Mouse (Mus musculus): ENCODE data around the gene Madd. TPM values are rescaled to one million over a fixed set of nuclear protein-coding genes. Genes with fewer than 3 reads are reported as not detected.

Madd gene
- polyA plus RNA-seq, 1 experiment from 2014 or later = 16.2 TPM

DNA sequence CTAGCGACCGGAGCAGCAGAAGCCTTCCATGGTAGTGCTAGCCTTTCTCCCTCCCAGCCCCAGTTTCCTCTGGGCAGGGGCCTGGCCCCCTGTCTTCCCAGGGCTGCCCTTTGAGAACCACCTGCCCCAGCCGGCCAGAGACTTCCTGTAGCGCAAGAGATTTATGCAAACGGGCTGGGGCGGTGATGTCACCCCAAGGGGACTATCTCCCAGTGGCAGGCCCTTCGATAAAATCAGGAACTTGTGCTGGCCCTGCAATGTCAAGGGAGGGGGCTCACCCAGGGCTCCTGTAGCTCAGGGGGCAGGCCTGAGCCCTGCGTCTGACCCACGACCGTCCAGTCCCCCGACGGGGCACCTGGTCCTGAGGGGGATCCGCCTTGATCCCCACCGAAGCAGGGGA is 87.1 kb downstream of the Madd start:
- H3K9me3 ChIP-seq = no peaks in the 10 kb centered on the region
- 68% methylated on average over 14 of the region's 14 CpGs for WGBS
- H3K36me3 ChIP-seq = no peaks in the 10 kb centered on the region
- no peak overlapping the region for H3K4me2 ChIP-seq
- H3K4me1 ChIP-seq (replicated peaks) = no peaks in the 10 kb centered on the region
- H3K9ac ChIP-seq (replicated peaks) = no peak overlapping the region
- H3K27me3 ChIP-seq = no peaks in the 10 kb centered on the region; the same call in 1 of the 2 replicates
- H3K27ac ChIP-seq = no peak overlapping the region
- ATAC-seq (ENCODE audit: insufficient number of reproducible peaks, insufficient read depth, low FRiP score, low TSS enrichment, low read depth) = no peak
- H3K4me3 ChIP-seq (replicated peaks) = no peak overlapping the region

DNA sequence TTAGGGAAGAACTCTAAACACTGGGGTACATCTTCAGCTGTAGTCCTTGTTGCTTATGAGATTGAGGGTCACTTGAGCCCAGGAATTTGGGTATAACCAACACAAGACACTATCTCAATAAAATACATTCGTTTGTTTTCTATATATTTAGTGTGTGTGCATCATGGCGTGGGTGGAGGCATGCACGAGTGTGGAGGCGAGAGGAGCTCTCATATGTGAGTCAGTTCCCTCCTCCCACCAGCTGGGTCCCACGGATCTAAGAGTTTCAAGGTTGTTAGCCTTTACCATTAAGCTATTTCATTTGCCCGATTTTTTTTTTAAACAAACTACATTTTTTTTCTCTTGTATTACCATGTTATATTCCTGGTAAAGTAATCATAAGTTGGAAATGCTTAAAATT is 92.8 kb downstream of the Madd start:
- H3K4me1 ChIP-seq (replicated peaks) = no peaks in the 10 kb centered on the region
- H3K36me3 ChIP-seq = no peaks in the 10 kb centered on the region
- H3K27ac ChIP-seq = no peak overlapping the region
- ATAC-seq (ENCODE audit: insufficient number of reproducible peaks, insufficient read depth, low FRiP score, low TSS enrichment, low read depth) = no peak
- H3K27me3 ChIP-seq = no peaks in the 10 kb centered on the region
- H3K9me3 ChIP-seq = no peaks in the 10 kb centered on the region
- H3K4me2 ChIP-seq = no peak overlapping the region
- no peak overlapping the region for H3K4me3 ChIP-seq (replicated peaks)
- H3K9ac ChIP-seq (replicated peaks) = no peak overlapping the region
- 76% methylated on average over 6 of the region's 6 CpGs for WGBS

DNA sequence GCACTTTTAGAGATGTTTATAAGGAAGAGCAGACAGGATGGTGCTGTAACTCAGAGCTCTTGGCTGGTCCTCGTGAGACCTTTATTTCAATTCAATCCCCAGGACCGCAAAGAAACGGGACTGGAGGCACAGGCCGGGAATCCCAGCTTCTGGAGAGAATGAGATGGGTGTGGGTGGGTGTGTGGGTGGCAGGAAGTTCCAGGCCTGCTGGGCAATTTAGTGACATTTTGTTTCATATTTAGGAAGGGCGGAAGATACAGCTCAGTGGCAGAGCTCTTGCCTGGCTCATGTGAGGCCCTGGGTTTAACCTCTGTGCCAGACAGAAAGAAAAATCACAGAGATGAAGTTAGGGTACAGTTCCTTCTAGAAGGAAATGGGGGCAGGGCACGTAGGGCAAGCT is 93.4 kb downstream of the Madd start:
- Histone ChIP-seq H3K27me3 (no peaks in the 10 kb centered on the region), H3K9me3 (no peaks in the 10 kb centered on the region), H3K4me2 (no peak overlapping the region), H3K9ac (replicated peaks) (no peak overlapping the region), H3K4me1 (replicated peaks) (no peaks in the 10 kb centered on the region), H3K36me3 (no peaks in the 10 kb centered on the region), H3K4me3 (replicated peaks) (no peak overlapping the region), H3K27ac (no peak overlapping the region)
- WGBS = 72% methylated on average over 6 of the region's 6 CpGs
- ATAC-seq (ENCODE audit: insufficient number of reproducible peaks, insufficient read depth, low FRiP score, low TSS enrichment, low read depth) = no peak

- no peak for ATAC-seq (ENCODE audit: insufficient number of reproducible peaks, insufficient read depth, low FRiP score, low TSS enrichment, low read depth)
- 76% methylated on average over 9 of the region's 9 CpGs for WGBS
Observed at GRCm38 (mm10) chr2:91088987-91089386, 94.7 kb downstream of the Madd start.

DNA sequence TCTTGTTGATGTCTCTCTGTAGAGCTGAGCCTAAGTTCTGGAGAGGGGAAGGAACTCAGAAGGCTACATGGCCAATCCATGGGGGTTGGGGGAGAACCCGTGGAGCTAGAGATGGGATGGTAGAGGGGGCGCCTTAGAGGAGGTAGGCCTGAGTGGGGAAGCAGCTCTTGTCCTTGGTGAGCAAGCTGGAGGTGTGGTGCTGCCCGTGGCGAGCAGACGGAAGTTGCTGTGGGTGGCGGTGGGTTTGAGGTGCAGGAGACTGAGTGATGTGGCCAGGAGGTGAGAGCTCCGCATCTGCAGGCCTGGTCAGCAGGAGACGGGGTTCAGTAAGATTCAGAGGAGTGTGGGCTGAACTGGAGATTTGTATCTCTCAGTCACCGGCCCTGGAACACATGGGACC is 96.2 kb downstream of the Madd start:
- no peaks in the 10 kb centered on the region for H3K27me3 ChIP-seq
- H3K9me3 ChIP-seq = no peaks in the 10 kb centered on the region
- 0 out of 2 replicates have a peak, but pooled peaks cover 3% of the 10 kb centered on the region for H3K4me1 ChIP-seq (replicated peaks)
- no peak overlapping the region for H3K4me3 ChIP-seq (replicated peaks)
- no peaks in the 10 kb centered on the region for H3K36me3 ChIP-seq
- no peak overlapping the region for H3K4me2 ChIP-seq
- H3K27ac ChIP-seq = no peak overlapping the region
- no peak for ATAC-seq (ENCODE audit: insufficient number of reproducible peaks, insufficient read depth, low FRiP score, low TSS enrichment, low read depth)
- H3K9ac ChIP-seq (replicated peaks) = no peak overlapping the region
- WGBS = 87% methylated on average over 9 of the region's 9 CpGs

More at GRCm38 (mm10) chr2:91088987-91089386, 94.7 kb downstream of the Madd start:
- no peak overlapping the region for H3K4me2 ChIP-seq
- no peak overlapping the region for H3K9ac ChIP-seq (replicated peaks)
- H3K4me1 ChIP-seq (replicated peaks) = no peaks in the 10 kb centered on the region
- no peak overlapping the region for H3K4me3 ChIP-seq (replicated peaks)
- no peaks in the 10 kb centered on the region for H3K9me3 ChIP-seq
- no peak overlapping the region for H3K27ac ChIP-seq
- no peaks in the 10 kb centered on the region for H3K36me3 ChIP-seq
- no peaks in the 10 kb centered on the region for H3K27me3 ChIP-seq

Other genes starting within 250 kb of the Madd start
- 113 and 125 TPM in 2 replicates for gene Celf1, start 243.5 kb downstream of the Madd start, polyA plus RNA-seq (2016; fragmentation: Nextera tagmentation; extraction: Ambion mirVana)
- 8.5 and 8.7 TPM in 2 replicates for gene Rapsn, start 148.2 kb downstream of the Madd start, polyA plus RNA-seq (2016; fragmentation: Nextera tagmentation; extraction: Ambion mirVana)
- gene Psmc3, start 129.8 kb downstream of the Madd start, polyA plus RNA-seq (2016; fragmentation: Nextera tagmentation; extraction: Ambion mirVana) = 350 and 352 TPM in 2 replicates
- 45.2 and 49.0 TPM in 2 replicates for gene Slc39a13, start 113.4 kb downstream of the Madd start, polyA plus RNA-seq (2016; fragmentation: Nextera tagmentation; extraction: Ambion mirVana)
- 2.8 and 3.3 TPM in 2 replicates for gene Spi1, start 101.4 kb downstream of the Madd start, polyA plus RNA-seq (2016; fragmentation: Nextera tagmentation; extraction: Ambion mirVana)
- gene Mybpc3, start 65.7 kb downstream of the Madd start, polyA plus RNA-seq (2016; fragmentation: Nextera tagmentation; extraction: Ambion mirVana) = 0.09 and 0.12 TPM in 2 replicates
- 1.9 and 2.0 TPM in 2 replicates for gene Nr1h3, start 19.0 kb upstream of the Madd start, polyA plus RNA-seq (2016; fragmentation: Nextera tagmentation; extraction: Ambion mirVana)
- 30.1 and 30.3 TPM in 2 replicates for gene Acp2, start 19.0 kb upstream of the Madd start, polyA plus RNA-seq (2016; fragmentation: Nextera tagmentation; extraction: Ambion mirVana)
- gene Ddb2, start 53.1 kb upstream of the Madd start, polyA plus RNA-seq (2016; fragmentation: Nextera tagmentation; extraction: Ambion mirVana) = 18.0 and 19.6 TPM in 2 replicates
- 44.7 and 44.8 TPM in 2 replicates for gene Pacsin3, start 72.1 kb upstream of the Madd start, polyA plus RNA-seq (2016; fragmentation: Nextera tagmentation; extraction: Ambion mirVana)
- 99.9 and 108 TPM in 2 replicates for gene Arfgap2, start 81.1 kb upstream of the Madd start, polyA plus RNA-seq (2016; fragmentation: Nextera tagmentation; extraction: Ambion mirVana)

Measured in limb, embryonic 12.5 days (tissue).